Mouse (Mus musculus): ENCODE data around the gene Nsun4. TPM values are rescaled to one million over a fixed set of nuclear protein-coding genes. Genes with fewer than 3 reads are reported as not detected.

The Nsun4 gene
- total RNA-seq, 1 experiment from 2014 or later = 21.3 TPM

- ATAC-seq (replicated peaks in 1 of 2; ENCODE audit: insufficient read depth in 1 of 2, low FRiP score in 2 of 2, low TSS enrichment in 1 of 2, low read depth in 1 of 2, poor library complexity in 2 of 2, severe bottlenecking in 2 of 2) = peak; percentile 14 to 18; a peak in 1 of 4 replicates
Observed at GRCm38 (mm10) chr4:116052526-116053293, 966 bp downstream of the Nsun4 start.

- no peak for ATAC-seq (replicated peaks in 1 of 2; ENCODE audit: insufficient read depth in 1 of 2, low FRiP score in 2 of 2, low TSS enrichment in 1 of 2, low read depth in 1 of 2, poor library complexity in 2 of 2, severe bottlenecking in 2 of 2)
Observed at GRCm38 (mm10) chr4:116049211-116049610, 4.5 kb downstream of the Nsun4 start.

- no peak for ATAC-seq (replicated peaks in 1 of 2; ENCODE audit: insufficient read depth in 1 of 2, low FRiP score in 2 of 2, low TSS enrichment in 1 of 2, low read depth in 1 of 2, poor library complexity in 2 of 2, severe bottlenecking in 2 of 2)
Observed at GRCm38 (mm10) chr4:116048130-116048920, 5.4 kb downstream of the Nsun4 start.

- ATAC-seq (replicated peaks in 1 of 2; ENCODE audit: insufficient read depth in 1 of 2, low FRiP score in 2 of 2, low TSS enrichment in 1 of 2, low read depth in 1 of 2, poor library complexity in 2 of 2, severe bottlenecking in 2 of 2) = no peak
Observed at GRCm38 (mm10) chr4:116047681-116048080, 6.0 kb downstream of the Nsun4 start.

- ATAC-seq (replicated peaks in 1 of 2; ENCODE audit: insufficient read depth in 1 of 2, low FRiP score in 2 of 2, low TSS enrichment in 1 of 2, low read depth in 1 of 2, poor library complexity in 2 of 2, severe bottlenecking in 2 of 2) = no peak
Observed at GRCm38 (mm10) chr4:116046604-116047003, 7.1 kb downstream of the Nsun4 start.

- no peak for ATAC-seq (replicated peaks in 1 of 2; ENCODE audit: insufficient read depth in 1 of 2, low FRiP score in 2 of 2, low TSS enrichment in 1 of 2, low read depth in 1 of 2, poor library complexity in 2 of 2, severe bottlenecking in 2 of 2)
Observed at GRCm38 (mm10) chr4:116042186-116042585, 11.5 kb downstream of the Nsun4 start.

GRCm38 (mm10) chr4:116040466-116040865 is 13.2 kb downstream of the Nsun4 start:
- no peak for ATAC-seq (replicated peaks in 1 of 2; ENCODE audit: insufficient read depth in 1 of 2, low FRiP score in 2 of 2, low TSS enrichment in 1 of 2, low read depth in 1 of 2, poor library complexity in 2 of 2, severe bottlenecking in 2 of 2)

- ATAC-seq (replicated peaks in 1 of 2; ENCODE audit: insufficient read depth in 1 of 2, low FRiP score in 2 of 2, low TSS enrichment in 1 of 2, low read depth in 1 of 2, poor library complexity in 2 of 2, severe bottlenecking in 2 of 2) = no peak
Observed at GRCm38 (mm10) chr4:116033374-116033773, 20.3 kb downstream of the Nsun4 start.

GRCm38 (mm10) chr4:116032906-116033305 is 20.8 kb downstream of the Nsun4 start:
- ATAC-seq (replicated peaks in 1 of 2; ENCODE audit: insufficient read depth in 1 of 2, low FRiP score in 2 of 2, low TSS enrichment in 1 of 2, low read depth in 1 of 2, poor library complexity in 2 of 2, severe bottlenecking in 2 of 2) = no peak

- no peak for ATAC-seq (replicated peaks in 1 of 2; ENCODE audit: insufficient read depth in 1 of 2, low FRiP score in 2 of 2, low TSS enrichment in 1 of 2, low read depth in 1 of 2, poor library complexity in 2 of 2, severe bottlenecking in 2 of 2)
Observed at GRCm38 (mm10) chr4:116017902-116018746, 35.6 kb downstream of the Nsun4 start, which contains the start of gene Faah. Faah (minus strand) TSS chr4:116017926.

- ATAC-seq (replicated peaks in 1 of 2; ENCODE audit: insufficient read depth in 1 of 2, low FRiP score in 2 of 2, low TSS enrichment in 1 of 2, low read depth in 1 of 2, poor library complexity in 2 of 2, severe bottlenecking in 2 of 2) = peak; percentile 75 to 77
Observed at GRCm38 (mm10) chr4:116017300-116017901, 36.3 kb downstream of the Nsun4 start.

- no peak for ATAC-seq (replicated peaks in 1 of 2; ENCODE audit: insufficient read depth in 1 of 2, low FRiP score in 2 of 2, low TSS enrichment in 1 of 2, low read depth in 1 of 2, poor library complexity in 2 of 2, severe bottlenecking in 2 of 2)
Observed at GRCm38 (mm10) chr4:116016862-116017299, 36.8 kb downstream of the Nsun4 start.

GRCm38 (mm10) chr4:116016396-116016795 is 37.3 kb downstream of the Nsun4 start:
- no peak for ATAC-seq (replicated peaks in 1 of 2; ENCODE audit: insufficient read depth in 1 of 2, low FRiP score in 2 of 2, low TSS enrichment in 1 of 2, low read depth in 1 of 2, poor library complexity in 2 of 2, severe bottlenecking in 2 of 2)

- no peak for ATAC-seq (replicated peaks in 1 of 2; ENCODE audit: insufficient read depth in 1 of 2, low FRiP score in 2 of 2, low TSS enrichment in 1 of 2, low read depth in 1 of 2, poor library complexity in 2 of 2, severe bottlenecking in 2 of 2)
Observed at GRCm38 (mm10) chr4:116015996-116016395, 37.7 kb downstream of the Nsun4 start.

GRCm38 (mm10) chr4:116015502-116015901 is 38.2 kb downstream of the Nsun4 start:
- no peak for ATAC-seq (replicated peaks in 1 of 2; ENCODE audit: insufficient read depth in 1 of 2, low FRiP score in 2 of 2, low TSS enrichment in 1 of 2, low read depth in 1 of 2, poor library complexity in 2 of 2, severe bottlenecking in 2 of 2)

- ATAC-seq (replicated peaks in 1 of 2; ENCODE audit: insufficient read depth in 1 of 2, low FRiP score in 2 of 2, low TSS enrichment in 1 of 2, low read depth in 1 of 2, poor library complexity in 2 of 2, severe bottlenecking in 2 of 2) = no peak
Observed at GRCm38 (mm10) chr4:116010186-116010585, 43.5 kb downstream of the Nsun4 start.

- ATAC-seq (replicated peaks in 1 of 2; ENCODE audit: insufficient read depth in 1 of 2, low FRiP score in 2 of 2, low TSS enrichment in 1 of 2, low read depth in 1 of 2, poor library complexity in 2 of 2, severe bottlenecking in 2 of 2) = peak in 1 of 2 experiments; percentile 67; a peak in 2 of 4 replicates
Observed at GRCm38 (mm10) chr4:116001206-116001605, 52.5 kb downstream of the Nsun4 start.
